Mouse (Mus musculus) cortical plate, adult 2 months (tissue): ENCODE results near the gene Tbl2. TPM values are rescaled to one million over a fixed set of nuclear protein-coding genes. Genes with fewer than 3 reads are reported as not detected.

ENCODE experiments used
- H3K27ac ChIP-seq: fragments of 200-500 bp; 2 replicates; pipeline ENCODE4 v1.5.1; 2012; ENCODE audit warnings: low read length, control low read depth, inconsistent platforms; ENCODE audit not compliant: insufficient read depth
- H3K4me1 ChIP-seq: fragments of 200-500 bp; 2 replicates; pipeline ENCODE4 v1.6.1; 2011; ENCODE audit warnings: low read length; ENCODE audit not compliant: control insufficient read depth, insufficient read depth
- H3K4me3 ChIP-seq: fragments of 200-500 bp; 2 replicates; pipeline ENCODE4 v1.5.1; 2011; ENCODE audit warnings: mild to moderate bottlenecking, low read length, control low read depth; ENCODE audit not compliant: insufficient read depth
- CTCF ChIP-seq: fragments of 200-500 bp; IDR thresholded peaks from 2 replicates; pipeline ENCODE4 v1.5.1; 2011; ENCODE audit warnings: mild to moderate bottlenecking, control low read depth, low read length; ENCODE audit not compliant: insufficient read depth; ENCODE audit errors: extremely low read depth
- POLR2A ChIP-seq: fragments of 200-500 bp; IDR thresholded peaks from 2 replicates; pipeline ENCODE4 v1.6.1; 2011; ENCODE audit warnings: mild to moderate bottlenecking, low read length, control low read depth; ENCODE audit not compliant: insufficient read depth; ENCODE audit errors: extremely low read depth
- polyA plus RNA-seq: library from polyadenylated mRNA; depleted of rRNA; stranded (reverse); fragments of >200 nt; gene quantifications from 2 replicates; pipeline ENCODE4 v1.2.3, GENCODE M21; 2012; rRNA removed

The Tbl2 gene
- polyA plus RNA-seq, 1 experiment = 11.7 TPM

GRCm38 (mm10) chr5:135191620-135192019, 42.2 kb downstream of the Tbl2 start:
- no peak overlapping the region for H3K27ac ChIP-seq
- no peak overlapping the region for H3K4me3 ChIP-seq
- TF ChIP-seq CTCF (peak; percentile 75), POLR2A (no peak)
- peaks cover 5% of the 10 kb centered on the region; the same call in 1 of the 2 replicates for H3K4me1 ChIP-seq

GRCm38 (mm10) chr5:135192431-135192830, 43.0 kb downstream of the Tbl2 start:
- TF ChIP-seq POLR2A (no peak), CTCF (no peak)
- Histone ChIP-seq H3K4me3 (no peak overlapping the region), H3K4me1 (peaks cover 5% of the 10 kb centered on the region; the same call in 1 of the 2 replicates), H3K27ac (no peak overlapping the region)

GRCm38 (mm10) chr5:135196367-135196766, 46.9 kb downstream of the Tbl2 start:
- no peak overlapping the region for H3K4me3 ChIP-seq
- no peak overlapping the region for H3K27ac ChIP-seq
- H3K4me1 ChIP-seq = no peaks in the 10 kb centered on the region
- TF ChIP-seq CTCF = no peak
- no peak for TF ChIP-seq POLR2A

GRCm38 (mm10) chr5:135202763-135203162, 53.3 kb downstream of the Tbl2 start:
- TF ChIP-seq CTCF = no peak
- TF ChIP-seq POLR2A = no peak
- Histone ChIP-seq H3K4me1 (peaks cover 2% of the 10 kb centered on the region), H3K27ac (no peak overlapping the region), H3K4me3 (no peak overlapping the region)

GRCm38 (mm10) chr5:135208197-135208596, 58.7 kb downstream of the Tbl2 start:
- no peak for TF ChIP-seq POLR2A
- Histone ChIP-seq H3K4me1 (peaks cover 2% of the 10 kb centered on the region), H3K27ac (no peak overlapping the region), H3K4me3 (no peak overlapping the region)

Other genes with a start within 250 kb of the Tbl2 start
- gene Tmem270, start 242.9 kb upstream of the Tbl2 start, polyA plus RNA-seq = not detected in 2 replicates
- gene Cldn13, start 234.1 kb upstream of the Tbl2 start, polyA plus RNA-seq = not detected in 2 replicates
- gene Mettl27, start 217.3 kb upstream of the Tbl2 start, polyA plus RNA-seq = 15.1 TPM in 2 replicates
- 0.04 and 0.08 TPM in 2 replicates for gene Cldn4, start 202.7 kb upstream of the Tbl2 start, polyA plus RNA-seq
- gene Cldn3, start 163.4 kb upstream of the Tbl2 start, polyA plus RNA-seq = 0.21 and 0.23 TPM in 2 replicates
- 78.3 and 80.1 TPM in 2 replicates for gene Abhd11, start 140.5 kb upstream of the Tbl2 start, polyA plus RNA-seq
- gene Stx1a, start 126.2 kb upstream of the Tbl2 start, polyA plus RNA-seq = 545 and 568 TPM in 2 replicates
- 58.3 and 58.4 TPM in 2 replicates for gene Dnajc30, start 85.5 kb upstream of the Tbl2 start, polyA plus RNA-seq
- 66.6 and 82.3 TPM in 2 replicates for gene Bud23, start 84.7 kb upstream of the Tbl2 start, polyA plus RNA-seq
- gene Vps37d, start 71.4 kb upstream of the Tbl2 start, polyA plus RNA-seq = 26.6 and 29.4 TPM in 2 replicates
- 4.2 and 5.0 TPM in 2 replicates for gene Mlxipl, start 59.8 kb upstream of the Tbl2 start, polyA plus RNA-seq
- gene Bcl7b, start 18.6 kb downstream of the Tbl2 start, polyA plus RNA-seq = 43.7 and 45.3 TPM in 2 replicates
- 58.4 and 61.7 TPM in 2 replicates for gene Baz1b, start 37.6 kb downstream of the Tbl2 start, polyA plus RNA-seq
- 5.5 and 6.0 TPM in 2 replicates for gene Fzd9, start 101.6 kb downstream of the Tbl2 start, polyA plus RNA-seq
- gene Fkbp6, start 200.4 kb downstream of the Tbl2 start, polyA plus RNA-seq = 0.11 and 0.13 TPM in 2 replicates
- not detected in 2 replicates for gene Trim50, start 203.6 kb downstream of the Tbl2 start, polyA plus RNA-seq
- 33.6 and 34.4 TPM in 2 replicates for gene Nsun5, start 220.3 kb downstream of the Tbl2 start, polyA plus RNA-seq
- gene Pom121, start 244.9 kb downstream of the Tbl2 start, polyA plus RNA-seq = 26.6 and 26.9 TPM in 2 replicates